Mouse (Mus musculus): ENCODE results near the gene Pbx1. TPM values are rescaled to one million over a fixed set of nuclear protein-coding genes. Genes with fewer than 3 reads are reported as not detected.

The Pbx1 gene
- total RNA-seq, 2 experiments from 2014 or later = 5.2 to 5.6 TPM

- no peak for ATAC-seq (replicated peaks; ENCODE audit: low FRiP score, poor library complexity, severe bottlenecking)
Measured at GRCm38 (mm10) chr1:168243068-168243467, 189.0 kb downstream of the Pbx1 start.

- ATAC-seq (replicated peaks; ENCODE audit: low FRiP score, poor library complexity, severe bottlenecking) = no peak
Measured at GRCm38 (mm10) chr1:168241316-168241715, 190.8 kb downstream of the Pbx1 start.

GRCm38 (mm10) chr1:168240846-168241245 is 191.2 kb downstream of the Pbx1 start:
- no peak for ATAC-seq (replicated peaks; ENCODE audit: low FRiP score, poor library complexity, severe bottlenecking)

GRCm38 (mm10) chr1:168240386-168240785 is 191.7 kb downstream of the Pbx1 start:
- no peak for ATAC-seq (replicated peaks; ENCODE audit: low FRiP score, poor library complexity, severe bottlenecking)

GRCm38 (mm10) chr1:168236101-168236500 is 196.0 kb downstream of the Pbx1 start:
- no peak for ATAC-seq (replicated peaks; ENCODE audit: low FRiP score, poor library complexity, severe bottlenecking)

GRCm38 (mm10) chr1:168234355-168234754 is 197.7 kb downstream of the Pbx1 start:
- no peak for ATAC-seq (replicated peaks; ENCODE audit: low FRiP score, poor library complexity, severe bottlenecking)

- no peak for ATAC-seq (replicated peaks; ENCODE audit: low FRiP score, poor library complexity, severe bottlenecking)
Measured at GRCm38 (mm10) chr1:168233182-168233581, 198.9 kb downstream of the Pbx1 start.

- ATAC-seq (replicated peaks; ENCODE audit: low FRiP score, poor library complexity, severe bottlenecking) = 0 out of 2 replicates have a peak, but pooled peaks have one; percentile 42
Measured at GRCm38 (mm10) chr1:168231548-168232429, 200.3 kb downstream of the Pbx1 start.

GRCm38 (mm10) chr1:168230858-168231257 is 201.2 kb downstream of the Pbx1 start:
- ATAC-seq (replicated peaks; ENCODE audit: low FRiP score, poor library complexity, severe bottlenecking) = no peak

GRCm38 (mm10) chr1:168230134-168230533 is 201.9 kb downstream of the Pbx1 start:
- ATAC-seq (replicated peaks; ENCODE audit: low FRiP score, poor library complexity, severe bottlenecking) = no peak

- no peak for ATAC-seq (replicated peaks; ENCODE audit: low FRiP score, poor library complexity, severe bottlenecking)
Measured at GRCm38 (mm10) chr1:168228756-168229526, 203.1 kb downstream of the Pbx1 start.

- no peak for ATAC-seq (replicated peaks; ENCODE audit: low FRiP score, poor library complexity, severe bottlenecking)
Measured at GRCm38 (mm10) chr1:168226150-168226549, 205.9 kb downstream of the Pbx1 start.

GRCm38 (mm10) chr1:168225595-168226127 is 206.4 kb downstream of the Pbx1 start:
- ATAC-seq (replicated peaks; ENCODE audit: low FRiP score, poor library complexity, severe bottlenecking) = no peak

GRCm38 (mm10) chr1:168224218-168224617 is 207.9 kb downstream of the Pbx1 start:
- ATAC-seq (replicated peaks; ENCODE audit: low FRiP score, poor library complexity, severe bottlenecking) = no peak

GRCm38 (mm10) chr1:168222794-168223193 is 209.3 kb downstream of the Pbx1 start:
- no peak for ATAC-seq (replicated peaks; ENCODE audit: low FRiP score, poor library complexity, severe bottlenecking)

GRCm38 (mm10) chr1:168221071-168221521 is 211.0 kb downstream of the Pbx1 start:
- no peak for ATAC-seq (replicated peaks; ENCODE audit: low FRiP score, poor library complexity, severe bottlenecking)

GRCm38 (mm10) chr1:168215896-168216747 is 215.9 kb downstream of the Pbx1 start:
- ATAC-seq (replicated peaks; ENCODE audit: low FRiP score, poor library complexity, severe bottlenecking) = no peak

GRCm38 (mm10) chr1:168215468-168215867 is 216.6 kb downstream of the Pbx1 start:
- no peak for ATAC-seq (replicated peaks; ENCODE audit: low FRiP score, poor library complexity, severe bottlenecking)

- ATAC-seq (replicated peaks; ENCODE audit: low FRiP score, poor library complexity, severe bottlenecking) = peak; percentile 60; the same call in 1 of the 2 replicates
Measured at GRCm38 (mm10) chr1:168214040-168214443, 218.0 kb downstream of the Pbx1 start.

Measured in erythroblast, adult 5-6 weeks (primary cell).